Mouse (Mus musculus) kidney, postnatal 14 days (tissue): ENCODE results near the gene Srsx.
"Not testable (repeated sequence)": the region's sequence is repeated elsewhere in the genome, so short reads cannot be mapped to it uniquely, and the experiment has no call there.

Experiments used
- DNase-seq: peaks from one replicate; pipeline ENCODE4 v3.0.0; 2022; ENCODE audit warnings: mixed read lengths

The Srsx gene

DNA sequence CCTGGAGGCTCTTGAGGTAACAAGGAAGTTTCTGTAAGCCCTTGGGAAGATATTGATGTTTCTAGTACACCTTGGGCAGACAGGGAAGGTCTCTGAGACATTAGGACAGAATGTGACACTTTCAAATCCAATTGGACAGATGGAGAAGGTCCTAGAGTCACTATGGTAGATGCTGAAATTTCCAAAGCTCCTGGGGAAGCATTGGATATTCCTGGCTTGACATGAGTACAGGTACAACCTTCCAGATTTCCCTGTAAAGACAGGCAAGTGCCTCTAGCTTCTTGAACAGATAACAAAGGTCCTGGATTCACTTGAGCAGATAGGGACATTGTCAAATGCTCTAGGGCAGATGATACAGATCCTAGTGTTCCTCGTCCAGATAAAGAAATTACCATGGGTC, at the start of gene Srsx:
Srsx (minus strand) TSS at position 101 of the 400 bp plus-strand sequence.
- not testable (repeated sequence) for DNase-seq

DNA sequence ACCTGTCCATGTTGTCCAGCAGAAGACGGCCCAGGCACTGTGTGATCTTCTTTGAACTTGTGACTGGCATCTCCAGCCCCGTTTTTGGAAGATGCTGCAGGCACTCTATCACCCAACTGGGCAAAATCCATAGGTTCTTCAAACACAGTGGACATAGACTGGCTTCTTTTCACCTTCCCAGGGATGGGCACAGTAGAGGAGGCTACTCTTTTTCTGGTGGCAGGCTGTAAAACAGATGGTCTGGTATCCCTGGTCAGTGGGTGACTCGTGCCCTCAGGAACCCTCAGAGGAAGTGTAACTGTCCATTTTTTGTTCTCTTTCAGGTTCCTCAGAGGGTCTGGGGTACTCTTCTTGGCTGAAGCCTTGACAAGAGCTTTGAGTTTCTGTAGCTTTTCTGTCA, 24.5 kb upstream of the Srsx start, which contains the start of gene Gm17577:
Gm17577 (minus strand) TSS at position 101 of the 400 bp plus-strand sequence.
- DNase-seq = not testable (repeated sequence)
